Mouse (Mus musculus) cerebellum, postnatal 14 days (tissue): ENCODE measurements at regions not wholly inside any gene's neighbourhood (a gene's known extent, or its start where the extent isn't known, plus 50 kb on each side); places are given as distances from the start of the nearest gene placed in this dataset.
A peak's percentile ranks its signal among the peaks of the same experiment; 100 is the strongest.

Source experiments
- DNase-seq, 2 experiments: peaks; one replicate each; pipeline ENCODE4 v3.0.0; 2021; ENCODE audit warnings: mixed read lengths in 2 of 2

DNA sequence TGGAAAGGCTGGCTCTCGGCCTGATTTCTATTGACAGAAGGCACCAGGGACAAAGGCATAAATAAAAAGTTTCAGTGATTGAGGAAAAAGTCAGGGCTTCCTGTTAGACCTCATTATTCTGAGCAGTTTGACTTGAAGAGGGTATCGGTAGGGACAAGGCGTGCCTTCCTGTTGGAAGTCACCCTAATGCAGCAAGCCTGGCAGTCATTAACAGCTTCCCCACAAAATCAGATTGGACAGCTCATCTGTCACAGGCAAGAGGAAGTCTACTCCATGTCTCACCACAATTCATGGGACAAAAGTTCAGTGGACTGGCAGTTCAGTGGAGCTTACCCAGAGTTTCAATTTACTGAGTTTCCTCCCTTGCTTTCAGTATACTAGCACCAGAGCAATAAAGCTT lies 715.5 kb downstream of the Fam181b start:
- no peak for DNase-seq

DNA sequence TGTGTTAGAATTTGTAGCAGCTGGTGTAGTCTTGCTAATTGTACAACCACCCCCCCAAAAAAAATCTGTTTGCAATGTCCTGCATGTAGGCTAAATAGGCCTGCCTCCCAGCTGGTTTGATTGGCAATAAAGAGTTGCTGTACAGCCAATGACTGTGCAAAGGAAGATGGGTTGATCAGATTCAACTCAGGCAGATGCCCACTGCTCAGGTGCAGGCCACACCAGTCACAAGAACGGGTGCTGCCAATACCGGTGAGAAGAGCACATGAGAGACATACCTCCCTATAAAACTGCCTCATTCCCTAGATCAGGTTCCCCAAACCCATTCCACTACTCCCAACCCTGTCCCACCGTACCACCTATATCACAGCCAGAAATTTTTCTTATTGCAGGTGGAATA lies 756.0 kb downstream of the Fam181b start:
- DNase-seq: no peak

- DNase-seq: no peak
Observed at GRCm38 (mm10) chr7:93836169-93836568, 756.5 kb downstream of the Fam181b start.

DNA sequence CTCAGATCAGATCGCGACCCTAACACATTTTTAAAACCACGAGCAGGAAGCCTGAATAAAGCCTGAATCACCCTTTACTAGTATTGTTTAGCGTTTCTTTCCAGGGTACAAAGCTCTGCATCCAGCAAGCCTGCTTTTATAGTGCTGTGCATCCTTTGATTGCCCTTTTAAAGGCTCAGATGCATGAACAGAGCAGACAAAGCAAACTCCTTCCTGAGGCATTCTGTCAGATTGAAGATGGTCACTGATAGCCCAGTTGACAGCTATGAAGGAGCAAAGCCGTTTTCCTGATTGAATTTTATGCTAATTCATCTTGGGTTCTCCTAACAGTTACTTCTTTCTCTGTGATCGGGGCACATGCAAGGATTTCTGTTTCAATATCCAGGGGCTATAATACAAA lies 775.4 kb downstream of the Fam181b start:
- no peak for DNase-seq

- DNase-seq: peak in 1 of 2 experiments; percentile 1
Observed at GRCm38 (mm10) chr7:93893701-93894100, 814.0 kb downstream of the Fam181b start.

DNA sequence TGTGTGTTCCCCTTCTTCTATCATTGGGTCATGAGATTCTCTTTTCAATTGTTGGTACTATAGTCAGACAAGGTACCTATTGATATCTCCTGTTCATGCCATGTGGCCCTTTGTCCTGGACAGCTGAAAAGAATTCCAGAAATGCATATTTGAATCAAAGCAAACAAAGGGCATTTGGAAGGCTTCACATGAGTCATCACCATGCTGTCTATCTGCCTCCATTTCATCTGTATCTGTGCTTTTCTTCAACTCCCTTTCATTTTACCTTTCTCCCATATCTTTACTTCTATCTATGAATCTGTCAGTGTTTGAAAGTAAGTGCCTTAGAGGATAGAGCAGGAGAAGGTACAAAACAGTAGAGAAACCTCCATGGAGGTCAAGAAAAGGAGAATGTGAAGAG lies 817.3 kb downstream of the Fam181b start:
- DNase-seq: no peak

DNA sequence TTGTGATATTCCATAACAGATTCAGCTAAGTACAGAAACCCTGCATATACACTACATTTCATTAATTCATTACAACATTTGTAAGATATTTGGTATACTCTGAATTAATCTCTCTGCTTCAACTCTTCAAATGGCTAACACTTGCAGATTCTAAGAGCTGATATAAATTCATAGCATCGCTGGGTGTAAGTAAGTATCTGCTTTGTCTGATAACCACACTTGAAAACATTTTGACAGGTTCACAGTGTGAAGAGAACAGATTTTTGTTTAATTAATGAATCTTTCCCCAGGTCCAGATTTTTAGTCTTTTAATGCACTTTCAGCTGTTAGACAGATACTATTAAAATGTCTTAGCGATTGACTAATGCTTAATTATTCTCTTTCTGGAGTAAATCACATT lies 823.1 kb downstream of the Fam181b start:
- DNase-seq: no peak

- no peak for DNase-seq
Observed at GRCm38 (mm10) chr7:93936925-93937324, 857.3 kb downstream of the Fam181b start.

GRCm38 (mm10) chr7:93982103-93982502 lies 902.4 kb downstream of the Fam181b start:
- DNase-seq: no peak

- no peak for DNase-seq
Observed at GRCm38 (mm10) chr7:94002780-94003179, 923.1 kb downstream of the Fam181b start.

GRCm38 (mm10) chr7:94042466-94043030 lies 962.9 kb downstream of the Fam181b start:
- DNase-seq: peak; percentile 19 to 24

GRCm38 (mm10) chr7:94045428-94045827 lies 965.8 kb downstream of the Fam181b start:
- no peak for DNase-seq

DNA sequence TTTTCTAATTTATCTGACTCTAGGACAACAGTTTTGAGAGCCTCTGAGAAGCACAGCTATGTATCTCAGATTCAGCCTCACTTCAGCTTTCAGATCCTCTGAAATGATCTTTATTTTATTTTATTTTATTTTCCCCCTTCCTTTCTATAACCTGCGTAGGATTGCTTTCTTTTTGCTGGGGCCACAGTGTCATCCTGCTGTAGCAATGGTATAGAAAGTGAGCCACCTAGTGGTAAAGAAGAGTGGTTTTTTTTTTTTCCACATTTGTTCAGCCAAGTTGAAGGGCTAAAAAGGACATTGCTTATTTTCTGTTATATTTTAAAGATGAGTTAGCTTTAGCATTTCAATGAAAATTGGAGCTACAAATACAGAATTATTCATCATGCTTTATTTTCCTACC lies 966.4 kb downstream of the Fam181b start:
- DNase-seq: peak; percentile 5 to 11

DNA sequence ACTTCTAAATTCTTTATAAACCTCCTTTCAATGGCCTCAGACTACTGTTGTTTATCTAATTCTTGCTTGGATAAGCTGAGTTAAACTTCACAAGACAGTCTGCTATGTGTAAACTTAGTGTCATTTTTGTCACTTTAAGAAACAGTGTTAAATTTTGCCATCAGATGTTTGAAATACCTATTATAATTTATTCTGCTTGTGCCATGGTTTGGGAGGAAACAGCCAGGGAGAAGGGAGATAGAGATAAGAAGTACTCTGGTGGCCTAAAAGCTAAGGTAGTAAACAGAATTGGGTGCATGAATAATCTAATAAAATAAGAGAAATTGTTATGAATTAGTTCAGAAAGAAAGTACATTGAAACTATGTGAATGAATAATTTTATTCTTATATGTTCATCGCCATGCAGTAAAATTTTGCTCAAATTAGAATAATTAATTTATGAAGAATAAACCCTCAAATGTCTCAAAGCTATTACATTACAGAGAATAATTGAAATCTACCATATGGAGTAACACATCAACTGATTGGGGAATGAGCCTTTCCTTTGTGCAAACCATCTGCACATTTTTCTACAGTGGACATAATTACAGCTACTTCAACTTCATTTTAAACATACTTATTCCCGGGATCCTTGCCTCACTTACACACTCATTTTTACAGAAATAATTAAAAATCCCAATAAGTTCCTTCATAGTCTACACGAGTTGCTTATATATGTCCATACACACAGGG lies 982.3 kb downstream of the Fam181b start:
- no peak for DNase-seq
